Mouse (Mus musculus): ENCODE measurements around the gene Eme2. TPM values are rescaled to one million over a fixed set of nuclear protein-coding genes. Genes with fewer than 3 reads are reported as not detected.
"Not testable (repeated sequence)": the region's sequence is repeated elsewhere in the genome, so short reads cannot be mapped to it uniquely, and the experiment has no call there.

The Eme2 gene
- 42.7 and 44.6 TPM in 2 replicates for polyA plus RNA-seq (2016; fragmentation: Nextera tagmentation; extraction: Ambion mirVana)

GRCm38 (mm10) chr17:24894995-24895547, at the start of gene Eme2, which contains the start of gene Mrps34:
Eme2 (minus strand) TSS chr17:24895087.
Mrps34 (plus strand) TSS chr17:24895116.
- under 1% methylated on average over 62 of the region's 62 CpGs for WGBS
- H3K36me3 ChIP-seq (replicated peaks), result peaks cover 65% of the 10 kb centered on the region
- H3K27me3 ChIP-seq, result no peaks in the 10 kb centered on the region
- no peaks in the 10 kb centered on the region for H3K9me3 ChIP-seq
- H3K4me3 ChIP-seq (replicated peaks), result peak within 1 kb of the TSS; percentile 89
- peak within 1 kb of the TSS; percentile 81 for H3K27ac ChIP-seq
- peaks cover 38% of the 10 kb centered on the region for H3K4me1 ChIP-seq
- H3K4me2 ChIP-seq, result peak within 1 kb of the TSS; percentile 98
- peak within 1 kb of the TSS; percentile 91 for H3K9ac ChIP-seq
- peak; percentile 65 for ATAC-seq (ENCODE audit: low FRiP score)

- not testable (repeated sequence) for H3K4me1 ChIP-seq; H3K9me3 ChIP-seq; H3K4me2 ChIP-seq; H3K9ac ChIP-seq; ATAC-seq (ENCODE audit: low FRiP score); H3K27me3 ChIP-seq; H3K4me3 ChIP-seq (replicated peaks); H3K27ac ChIP-seq
- peaks cover 61% of the 10 kb centered on the region for H3K36me3 ChIP-seq (replicated peaks)
- 92% methylated on average over 1 of the region's 1 CpGs for WGBS
These were observed 48.7 kb upstream of the Eme2 start for GRCm38 (mm10) chr17:24943589-24943988.

- no peak overlapping the region for H3K9ac ChIP-seq
- H3K27ac ChIP-seq, result no peak overlapping the region
- WGBS, result 92% methylated on average over 7 of the region's 7 CpGs
- H3K4me3 ChIP-seq (replicated peaks), result no peak overlapping the region
- peaks cover 55% of the 10 kb centered on the region for H3K36me3 ChIP-seq (replicated peaks)
- no peak for ATAC-seq (ENCODE audit: low FRiP score)
- no peaks in the 10 kb centered on the region for H3K9me3 ChIP-seq
- no peaks in the 10 kb centered on the region for H3K4me1 ChIP-seq
- H3K4me2 ChIP-seq, result no peak overlapping the region
- H3K27me3 ChIP-seq, result no peaks in the 10 kb centered on the region
These were observed 48.1 kb upstream of the Eme2 start for GRCm38 (mm10) chr17:24943036-24943435.

GRCm38 (mm10) chr17:24942453-24942852, 47.6 kb upstream of the Eme2 start:
- H3K27ac ChIP-seq; H3K9me3 ChIP-seq; ATAC-seq (ENCODE audit: low FRiP score); H3K9ac ChIP-seq; H3K4me1 ChIP-seq; H3K4me2 ChIP-seq; H3K4me3 ChIP-seq (replicated peaks); H3K27me3 ChIP-seq: not testable (repeated sequence)
- WGBS, result 25% methylated on average over 2 of the region's 2 CpGs
- peaks cover 49% of the 10 kb centered on the region for H3K36me3 ChIP-seq (replicated peaks)

- Histone ChIP-seq H3K4me1 (peaks cover 27% of the 10 kb centered on the region), H3K27me3 (no peaks in the 10 kb centered on the region), H3K9ac (peak overlapping the region; percentile 93), H3K9me3 (no peaks in the 10 kb centered on the region), H3K4me3 (replicated peaks) (peak overlapping the region; percentile 93), H3K27ac (peak overlapping the region; percentile 88), H3K4me2 (peak overlapping the region; percentile 75), H3K36me3 (replicated peaks) (peaks cover 10% of the 10 kb centered on the region; the same call in 1 of the 2 replicates)
- no peak for ATAC-seq (ENCODE audit: low FRiP score)
- 47% methylated on average over 6 of the region's 6 CpGs for WGBS
These were observed 42.4 kb upstream of the Eme2 start for GRCm38 (mm10) chr17:24937266-24937665.

GRCm38 (mm10) chr17:24936259-24937237, 41.7 kb upstream of the Eme2 start, which contains the start of gene Mapk8ip3:
Mapk8ip3 (minus strand) TSS chr17:24936977.
- Histone ChIP-seq H3K4me1 (peaks cover 27% of the 10 kb centered on the region), H3K4me3 (replicated peaks) (peak within 1 kb of the TSS; percentile 93), H3K9me3 (no peaks in the 10 kb centered on the region), H3K27me3 (no peaks in the 10 kb centered on the region), H3K27ac (peak within 1 kb of the TSS; percentile 88), H3K9ac (peak within 1 kb of the TSS; percentile 93), H3K36me3 (replicated peaks) (peaks cover 10% of the 10 kb centered on the region; the same call in 1 of the 2 replicates), H3K4me2 (peak within 1 kb of the TSS; percentile 75)
- under 1% methylated on average over 78 of the region's 78 CpGs for WGBS
- ATAC-seq (ENCODE audit: low FRiP score), result peak; percentile 98

GRCm38 (mm10) chr17:24935666-24936065, 40.8 kb upstream of the Eme2 start:
- ATAC-seq (ENCODE audit: low FRiP score), result no peak

GRCm38 (mm10) chr17:24934926-24935325, 40.0 kb upstream of the Eme2 start:
- peaks cover 27% of the 10 kb centered on the region for H3K4me1 ChIP-seq
- peaks cover 7% of the 10 kb centered on the region; the same call in 1 of the 2 replicates for H3K36me3 ChIP-seq (replicated peaks)
- no peaks in the 10 kb centered on the region for H3K9me3 ChIP-seq
- H3K9ac ChIP-seq, result peak overlapping the region; percentile 93
- peak overlapping the region; percentile 93; the same call in 1 of the 2 replicates for H3K4me3 ChIP-seq (replicated peaks)
- peak overlapping the region; percentile 75 for H3K4me2 ChIP-seq
- WGBS, result 87% methylated on average over 4 of the region's 4 CpGs
- ATAC-seq (ENCODE audit: low FRiP score), result no peak
- H3K27ac ChIP-seq, result no peak overlapping the region
- H3K27me3 ChIP-seq, result no peaks in the 10 kb centered on the region

More at GRCm38 (mm10) chr17:24935666-24936065, 40.8 kb upstream of the Eme2 start:
- H3K4me2 ChIP-seq, result peak overlapping the region; percentile 75
- H3K27ac ChIP-seq, result no peak overlapping the region
- H3K9ac ChIP-seq, result peak overlapping the region; percentile 93
- H3K27me3 ChIP-seq, result no peaks in the 10 kb centered on the region
- no peaks in the 10 kb centered on the region for H3K9me3 ChIP-seq
- H3K4me3 ChIP-seq (replicated peaks), result peak overlapping the region; percentile 93
- H3K36me3 ChIP-seq (replicated peaks), result peaks cover 8% of the 10 kb centered on the region; the same call in 1 of the 2 replicates
- peaks cover 27% of the 10 kb centered on the region for H3K4me1 ChIP-seq

- ATAC-seq (ENCODE audit: low FRiP score), result no peak
- Histone ChIP-seq H3K27ac (no peak overlapping the region), H3K4me1 (peaks cover 27% of the 10 kb centered on the region), H3K9me3 (no peaks in the 10 kb centered on the region), H3K9ac (no peak overlapping the region), H3K4me2 (no peak overlapping the region), H3K4me3 (replicated peaks) (no peak overlapping the region), H3K36me3 (replicated peaks) (peaks cover 7% of the 10 kb centered on the region; the same call in 1 of the 2 replicates), H3K27me3 (no peaks in the 10 kb centered on the region)
- 83% methylated on average over 4 of the region's 4 CpGs for WGBS
These were observed 38.3 kb upstream of the Eme2 start for GRCm38 (mm10) chr17:24933163-24933562.

- H3K27me3 ChIP-seq, result no peaks in the 10 kb centered on the region
- 94% methylated on average over 4 of the region's 4 CpGs for WGBS
- no peak for ATAC-seq (ENCODE audit: low FRiP score)
These were observed 37.5 kb upstream of the Eme2 start for GRCm38 (mm10) chr17:24932431-24932830.

GRCm38 (mm10) chr17:24929506-24929905, 34.6 kb upstream of the Eme2 start:
- Histone ChIP-seq H3K9ac (no peak overlapping the region), H3K36me3 (replicated peaks) (peaks cover 38% of the 10 kb centered on the region), H3K4me2 (no peak overlapping the region), H3K27ac (no peak overlapping the region), H3K27me3 (no peaks in the 10 kb centered on the region), H3K4me1 (peaks cover 9% of the 10 kb centered on the region), H3K9me3 (no peaks in the 10 kb centered on the region), H3K4me3 (replicated peaks) (no peak overlapping the region)
- WGBS, result 91% methylated on average over 1 of the region's 1 CpGs
- no peak for ATAC-seq (ENCODE audit: low FRiP score)

More at GRCm38 (mm10) chr17:24932431-24932830, 37.5 kb upstream of the Eme2 start:
- H3K36me3 ChIP-seq (replicated peaks), result peaks cover 10% of the 10 kb centered on the region
- no peak overlapping the region for H3K9ac ChIP-seq
- H3K27ac ChIP-seq, result no peak overlapping the region
- H3K4me3 ChIP-seq (replicated peaks), result no peak overlapping the region
- H3K4me1 ChIP-seq, result peaks cover 27% of the 10 kb centered on the region
- H3K9me3 ChIP-seq, result no peaks in the 10 kb centered on the region
- no peak overlapping the region for H3K4me2 ChIP-seq

- H3K36me3 ChIP-seq (replicated peaks), result peaks cover 90% of the 10 kb centered on the region
These were observed 28.4 kb upstream of the Eme2 start for GRCm38 (mm10) chr17:24923246-24923645.

More at GRCm38 (mm10) chr17:24923246-24923645, 28.4 kb upstream of the Eme2 start:
- H3K4me3 ChIP-seq (replicated peaks), result no peak overlapping the region
- H3K27ac ChIP-seq, result no peak overlapping the region
- no peaks in the 10 kb centered on the region for H3K9me3 ChIP-seq
- H3K4me1 ChIP-seq, result no peaks in the 10 kb centered on the region
- H3K27me3 ChIP-seq, result no peaks in the 10 kb centered on the region
- ATAC-seq (ENCODE audit: low FRiP score), result no peak
- 93% methylated on average over 1 of the region's 1 CpGs for WGBS
- H3K4me2 ChIP-seq, result no peak overlapping the region
- no peak overlapping the region for H3K9ac ChIP-seq

All from forebrain, embryonic 12.5 days (tissue).